In the genomic region with DNA sequence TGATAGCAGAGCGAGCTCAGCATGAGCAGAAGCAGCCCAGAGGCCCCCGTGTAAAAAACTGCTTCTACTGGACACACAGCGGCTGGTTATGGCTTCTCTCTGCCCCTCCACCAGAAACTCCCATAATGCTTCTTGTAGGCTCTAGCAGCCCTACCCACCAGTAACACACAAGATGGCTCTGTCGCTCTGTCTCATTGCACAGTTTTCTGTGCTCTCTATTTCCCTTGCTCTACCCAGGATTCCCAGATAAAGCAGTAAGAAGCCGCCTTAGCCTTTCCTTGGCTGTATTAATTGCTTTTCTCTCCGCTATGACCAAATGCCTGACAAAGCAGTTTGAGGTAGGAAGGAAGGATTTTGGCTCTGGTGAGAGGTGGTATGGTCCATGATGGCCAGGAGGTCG, we compare ENCODE assay signal across 24 mouse cellular contexts.
"Had no signal": no experiment of that assay in that cellular context is flagged by ENCODE, and none has a peak within 500 bp of the region (broad histone marks: within the 10 kb centered on the region; RNA-seq: fewer than 3 reads in every experiment).

No protein-coding gene starts in this region.

- H3K9ac ChIP-seq: heart, embryonic 13.5 days; heart, embryonic 15.5 days; hindbrain, embryonic 13.5 days; kidney, embryonic 15.5 days; limb, embryonic 13.5 days; limb, embryonic 15.5 days; liver, embryonic 12.5 days had no signal

- H3K36me3 ChIP-seq: heart, embryonic 13.5 days; heart, embryonic 15.5 days; hindbrain, embryonic 13.5 days; kidney, embryonic 15.5 days; limb, embryonic 13.5 days; limb, embryonic 15.5 days; liver, embryonic 12.5 days had no signal

- H3K4me2 ChIP-seq: heart, embryonic 11.5 days; heart, embryonic 13.5 days; heart, embryonic 15.5 days; hindbrain, embryonic 13.5 days; kidney, embryonic 15.5 days; limb, embryonic 13.5 days; limb, embryonic 15.5 days; liver, embryonic 12.5 days had no signal

- H3K27me3 ChIP-seq: heart, embryonic 13.5 days; heart, embryonic 15.5 days; hindbrain, embryonic 13.5 days; kidney, embryonic 15.5 days; limb, embryonic 13.5 days; limb, embryonic 15.5 days; liver, embryonic 12.5 days had no signal

- H3K27ac ChIP-seq: heart, adult 2 months; heart, embryonic 13.5 days; heart, embryonic 15.5 days; hindbrain, embryonic 13.5 days; kidney, embryonic 15.5 days; kidney, postnatal 0 days; limb, embryonic 13.5 days; limb, embryonic 15.5 days; liver, embryonic 12.5 days had no signal

- DNase-seq: gastrocnemius, postnatal 14 days; gastrocnemius, postnatal 36 days; heart, adult 11 months; heart, adult 2 months; heart, postnatal 14 days; heart, postnatal 36 days; kidney, adult 11 months; kidney, adult 2 months; kidney, adult 9 months; kidney, postnatal 14 days; kidney, postnatal 36 days; layer of hippocampus, adult 9-11 months; layer of hippocampus, postnatal 36 days; left cerebral cortex, postnatal 4 days had no signal

- H3K4me1 ChIP-seq: heart, embryonic 13.5 days; heart, embryonic 15.5 days; kidney, embryonic 15.5 days; limb, embryonic 13.5 days; limb, embryonic 15.5 days; liver, embryonic 12.5 days had no signal

- ATAC-seq: intestine, embryonic 16.5 days; liver, embryonic 12.5 days had no signal

- H3K4me3 ChIP-seq: heart, adult 2 months; heart, embryonic 13.5 days; heart, embryonic 15.5 days; hindbrain, embryonic 13.5 days; kidney, embryonic 15.5 days; limb, embryonic 13.5 days; limb, embryonic 15.5 days; liver, embryonic 12.5 days had no signal

- H3K9me3 ChIP-seq: heart, embryonic 13.5 days; heart, embryonic 15.5 days; hindbrain, embryonic 13.5 days; kidney, embryonic 15.5 days; limb, embryonic 13.5 days; limb, embryonic 15.5 days; liver, embryonic 12.5 days had no signal
